Mouse (Mus musculus) spleen, adult 2 months (tissue): ENCODE data around the gene Ubac2.

ENCODE experiments used
- CTCF ChIP-seq: fragments of 200-500 bp; IDR thresholded peaks from 2 replicates; pipeline ENCODE4 v1.5.1; 2011; ENCODE audit warnings: mild to moderate bottlenecking, inconsistent platforms; ENCODE audit not compliant: insufficient read depth, insufficient read length, insufficient replicate concordance; ENCODE audit errors: extremely low read depth
- POLR2A ChIP-seq: fragments of 200-500 bp; IDR thresholded peaks from 2 replicates; pipeline ENCODE4 v1.6.1; 2011; ENCODE audit warnings: low read depth, low read length, inconsistent platforms

DNA sequence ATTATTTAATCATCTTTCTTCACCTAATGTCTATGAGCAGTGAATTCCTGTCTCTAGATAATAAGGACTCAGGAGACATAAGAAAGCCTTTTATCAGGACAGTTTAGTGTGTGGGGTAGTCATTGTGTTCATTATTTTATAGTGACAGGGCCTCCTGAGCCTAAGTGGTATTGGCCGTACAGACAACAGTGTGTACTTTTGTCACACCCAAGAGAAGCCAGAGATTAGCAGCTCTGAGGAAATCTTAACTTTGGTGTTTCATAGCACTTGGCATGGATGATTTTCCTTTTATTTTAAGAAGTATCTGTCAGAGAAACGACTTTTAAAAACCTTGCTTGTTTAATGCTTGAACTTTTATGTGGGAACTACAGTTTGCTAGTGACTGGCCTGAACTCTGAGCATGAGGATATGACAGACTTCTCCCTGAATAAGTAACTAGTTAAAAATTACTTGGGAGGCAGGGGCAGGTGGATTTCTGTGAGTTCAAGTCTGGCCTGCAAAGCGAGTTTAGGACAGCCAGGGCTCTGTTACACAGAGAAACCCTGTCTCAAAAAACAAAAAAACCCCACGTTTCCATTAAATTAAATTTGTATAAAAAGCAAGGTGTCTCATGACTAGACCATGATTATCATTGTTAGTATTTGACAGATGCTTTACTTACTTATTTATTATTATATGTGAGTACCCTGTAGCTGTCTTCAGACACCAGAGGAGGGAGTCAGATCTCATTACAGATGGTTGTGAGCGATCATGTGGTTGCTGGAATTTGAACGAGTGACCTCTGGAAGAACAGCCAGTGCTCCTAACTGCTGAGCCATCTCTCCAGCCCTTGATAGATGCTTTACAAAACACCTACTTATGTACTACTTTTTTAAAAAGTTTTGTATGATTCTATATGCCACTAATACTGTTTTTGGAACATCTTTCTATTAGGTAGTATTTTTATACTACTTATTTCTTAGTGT lies 18.0 kb downstream of the Ubac2 start:
- TF ChIP-seq CTCF (no peak), POLR2A (no peak)
